ENCODE assay signal across 9 mouse cellular contexts in genomic region chr10:41490518-41490873, GRCm38 (mm10). TPM values are rescaled to one million over a fixed set of nuclear protein-coding genes. Genes with fewer than 3 reads are reported as not detected.
DNase-seq lines count a peak whose midpoint lies in the region; ATAC-seq and TF ChIP-seq lines count a peak whose summit lies in the region.
"Had no signal": no experiment of that assay in that cellular context is flagged by ENCODE, and none has a peak within 500 bp of the region (broad histone marks: within the 10 kb centered on the region; RNA-seq: fewer than 3 reads in every experiment).

No protein-coding gene starts in this region.

- WGBS in heart, embryonic 12.5 days: under 1% methylated on average over 29 of the region's 29 CpGs
- WGBS in forebrain, embryonic 15.5 days: 0% methylated on average over 29 of the region's 29 CpGs
- under 1% methylated on average over 29 of the region's 29 CpGs for WGBS in liver, embryonic 16.5 days (ENCODE audit: insufficient replicate concordance)

- H3K9me3 ChIP-seq in heart, embryonic 12.5 days (replicated peaks): no peaks in the 10 kb centered on the region
- H3K9me3 ChIP-seq in E14TG2a.4 (ENCODE audit: low read length): no peaks in the 10 kb centered on the region
- no peaks in the 10 kb centered on the region for H3K9me3 ChIP-seq in forebrain, embryonic 15.5 days
- no peaks in the 10 kb centered on the region for H3K9me3 ChIP-seq in liver, embryonic 16.5 days (replicated peaks; ENCODE audit: control insufficient read depth, low read length)

- no peak overlapping the region for H3K27ac ChIP-seq in heart, embryonic 12.5 days (ENCODE audit: poor library complexity, severe bottlenecking)
- no peak overlapping the region for H3K27ac ChIP-seq in forebrain, embryonic 15.5 days (replicated peaks)
- no peak overlapping the region for H3K27ac ChIP-seq in liver, embryonic 16.5 days (ENCODE audit: low read length)

- DNase-seq in heart, postnatal 4 days: no peak
- DNase-seq in left cerebral cortex, adult 9 months (ENCODE audit: low spot score in 2 of 2): no peak
- DNase-seq in frontal cortex, postnatal 10 days (ENCODE audit: low spot score in 2 of 2): no peak

- peak overlapping the region; percentile 88 for H3K9ac ChIP-seq in heart, embryonic 12.5 days
- peak overlapping the region; percentile 64 for H3K9ac ChIP-seq in forebrain, embryonic 15.5 days (replicated peaks)
- peak overlapping the region; percentile 57 for H3K9ac ChIP-seq in liver, embryonic 16.5 days (ENCODE audit: low read depth, low read length)

- H3K36me3 ChIP-seq in heart, embryonic 12.5 days: peaks cover 32% of the 10 kb centered on the region
- peaks cover 37% of the 10 kb centered on the region for H3K36me3 ChIP-seq in E14TG2a.4 (ENCODE audit: insufficient read depth, low read length)
- peaks cover 18% of the 10 kb centered on the region for H3K36me3 ChIP-seq in forebrain, embryonic 15.5 days
- H3K36me3 ChIP-seq in liver, embryonic 16.5 days (ENCODE audit: control insufficient read depth, insufficient read depth): peaks cover 3% of the 10 kb centered on the region

- no peak for ATAC-seq in heart, embryonic 12.5 days (ENCODE audit: insufficient number of reproducible peaks, low FRiP score)
- peak; percentile 65; the same call in 1 of the 2 replicates for ATAC-seq in forebrain, embryonic 15.5 days (replicated peaks)
- ATAC-seq in liver, embryonic 16.5 days (ENCODE audit: low read depth): no peak
- ATAC-seq in megakaryocyte-erythroid progenitor cell, adult 5-6 weeks (replicated peaks; ENCODE audit: low FRiP score, low TSS enrichment, poor library complexity, severe bottlenecking): no peak

- H3K4me3 ChIP-seq in heart, embryonic 12.5 days: peak overlapping the region; percentile 73
- H3K4me3 ChIP-seq in E14TG2a.4 (replicated peaks; ENCODE audit: low read length): peak overlapping the region; percentile 87
- peak overlapping the region; percentile 63 for H3K4me3 ChIP-seq in forebrain, embryonic 15.5 days
- H3K4me3 ChIP-seq in liver, embryonic 16.5 days (ENCODE audit: low read depth, low read length): peak overlapping the region; percentile 69

- H3K4me1 ChIP-seq in heart, embryonic 12.5 days (replicated peaks): peaks cover 24% of the 10 kb centered on the region
- peaks cover 35% of the 10 kb centered on the region for H3K4me1 ChIP-seq in E14TG2a.4 (replicated peaks; ENCODE audit: low read depth, low read length)
- H3K4me1 ChIP-seq in forebrain, embryonic 15.5 days: peaks cover 21% of the 10 kb centered on the region
- H3K4me1 ChIP-seq in liver, embryonic 16.5 days (ENCODE audit: control insufficient read depth, low read depth, low read length): peaks cover 8% of the 10 kb centered on the region

- no peaks in the 10 kb centered on the region for H3K27me3 ChIP-seq in heart, embryonic 12.5 days (replicated peaks)
- H3K27me3 ChIP-seq in E14TG2a.4 (ENCODE audit: insufficient read depth, low read length): no peaks in the 10 kb centered on the region
- no peaks in the 10 kb centered on the region for H3K27me3 ChIP-seq in forebrain, embryonic 15.5 days
- H3K27me3 ChIP-seq in liver, embryonic 16.5 days (ENCODE audit: control insufficient read depth, insufficient read depth, low read depth, low read length): peaks cover 7% of the 10 kb centered on the region

- H3K4me2 ChIP-seq in heart, embryonic 12.5 days: peak overlapping the region; percentile 95
- H3K4me2 ChIP-seq in forebrain, embryonic 15.5 days (replicated peaks): peak overlapping the region; percentile 94
- peak overlapping the region; percentile 99 for H3K4me2 ChIP-seq in liver, embryonic 16.5 days (ENCODE audit: low read depth, low read length)

- TF ChIP-seq CTCF in E14TG2a.4 (conservative IDR thresholded peaks at IDR 0.05; ENCODE audit: low read length): no peak

RNA-seq across cellular contexts. Expression of gene Ppil6, which starts 0.3 kb away (rescaled TPM):
- 1.1 TPM in 2 replicates for polyA plus RNA-seq in heart, embryonic 12.5 days (2016; fragmentation: Nextera tagmentation; extraction: Ambion mirVana)
- 1 to 10 TPM; 3.8 to 3.9 TPM for total RNA-seq in heart, postnatal 4 days (2021)
- 1.5 and 3.3 TPM in 2 replicates for polyA plus RNA-seq in forebrain, embryonic 15.5 days (2015; fragmentation: Nextera tagmentation; extraction: Ambion mirVana)
- polyA plus RNA-seq in liver, embryonic 16.5 days (2015; fragmentation: Nextera tagmentation; extraction: Ambion mirVana): not detected in 2 replicates
- 0.84 TPM in 1 of 2 replicates, not detected in the other for total RNA-seq in megakaryocyte-erythroid progenitor cell, adult 5-6 weeks (2014; fragmentation: Nextera tagmentation)
- not detected in 2 replicates for total RNA-seq in megakaryocyte-erythroid progenitor cell, adult 5-6 weeks (2017)
- polyA plus RNA-seq: CD4-positive, CD25-positive, alpha-beta regulatory T cell, adult 4 months had no signal

RNA-seq across cellular contexts. Expression of gene Smpd2, which starts 0.3 kb away (rescaled TPM):
- polyA plus RNA-seq in heart, embryonic 12.5 days (2016; fragmentation: Nextera tagmentation; extraction: Ambion mirVana): 42.7 and 45.6 TPM in 2 replicates
- total RNA-seq in heart, postnatal 4 days (2021): 10 to 100 TPM; 45.4 to 48.7 TPM
- 36.6 and 38.2 TPM in 2 replicates for polyA plus RNA-seq in forebrain, embryonic 15.5 days (2015; fragmentation: Nextera tagmentation; extraction: Ambion mirVana)
- polyA plus RNA-seq in liver, embryonic 16.5 days (2015; fragmentation: Nextera tagmentation; extraction: Ambion mirVana): 13.5 and 14.6 TPM in 2 replicates
- 1.6 and 2.1 TPM in 2 replicates for total RNA-seq in megakaryocyte-erythroid progenitor cell, adult 5-6 weeks (2014; fragmentation: Nextera tagmentation)
- total RNA-seq in megakaryocyte-erythroid progenitor cell, adult 5-6 weeks (2017): 3.1 and 3.2 TPM in 2 replicates

RNA-seq across cellular contexts. Expression of gene Mical1, which starts 14.4 kb away (rescaled TPM):
- 38.9 and 45.3 TPM in 2 replicates for polyA plus RNA-seq in heart, embryonic 12.5 days (2016; fragmentation: Nextera tagmentation; extraction: Ambion mirVana)
- 10 to 100 TPM; 52.4 to 59.4 TPM for total RNA-seq in heart, postnatal 4 days (2021)
- 39.9 and 42.0 TPM in 2 replicates for polyA plus RNA-seq in forebrain, embryonic 15.5 days (2015; fragmentation: Nextera tagmentation; extraction: Ambion mirVana)
- polyA plus RNA-seq in liver, embryonic 16.5 days (2015; fragmentation: Nextera tagmentation; extraction: Ambion mirVana): 5.3 and 5.4 TPM in 2 replicates
- total RNA-seq in megakaryocyte-erythroid progenitor cell, adult 5-6 weeks (2014; fragmentation: Nextera tagmentation): 2.6 and 19.8 TPM in 2 replicates
- total RNA-seq in megakaryocyte-erythroid progenitor cell, adult 5-6 weeks (2017): 1.9 and 14.4 TPM in 2 replicates

RNA-seq across cellular contexts. Expression of gene Cd164, which starts 28.7 kb away (rescaled TPM):
- 217 and 224 TPM in 2 replicates for polyA plus RNA-seq in heart, embryonic 12.5 days (2016; fragmentation: Nextera tagmentation; extraction: Ambion mirVana)
- total RNA-seq in heart, postnatal 4 days (2021): 100 to 1,000 TPM; 216 to 218 TPM
- 64.6 and 69.0 TPM in 2 replicates for polyA plus RNA-seq in forebrain, embryonic 15.5 days (2015; fragmentation: Nextera tagmentation; extraction: Ambion mirVana)
- polyA plus RNA-seq in liver, embryonic 16.5 days (2015; fragmentation: Nextera tagmentation; extraction: Ambion mirVana): 65.0 and 67.8 TPM in 2 replicates
- 100 and 107 TPM in 2 replicates for total RNA-seq in megakaryocyte-erythroid progenitor cell, adult 5-6 weeks (2014; fragmentation: Nextera tagmentation)
- 96.6 and 142 TPM in 2 replicates for total RNA-seq in megakaryocyte-erythroid progenitor cell, adult 5-6 weeks (2017)

RNA-seq across cellular contexts. Expression of gene Zbtb24, which starts 40.3 kb away (rescaled TPM):
- polyA plus RNA-seq in heart, embryonic 12.5 days (2016; fragmentation: Nextera tagmentation; extraction: Ambion mirVana): 13.3 and 13.5 TPM in 2 replicates
- total RNA-seq in heart, postnatal 4 days (2021): 10 to 100 TPM; 10.5 to 12.9 TPM
- polyA plus RNA-seq in forebrain, embryonic 15.5 days (2015; fragmentation: Nextera tagmentation; extraction: Ambion mirVana): 20.7 and 22.0 TPM in 2 replicates
- 4.6 and 4.7 TPM in 2 replicates for polyA plus RNA-seq in liver, embryonic 16.5 days (2015; fragmentation: Nextera tagmentation; extraction: Ambion mirVana)
- total RNA-seq in megakaryocyte-erythroid progenitor cell, adult 5-6 weeks (2014; fragmentation: Nextera tagmentation): 8.9 and 9.9 TPM in 2 replicates
- 11.8 and 21.9 TPM in 2 replicates for total RNA-seq in megakaryocyte-erythroid progenitor cell, adult 5-6 weeks (2017)
